Comparison of ENCODE assay signal across 25 mouse cellular contexts in the genomic region with DNA sequence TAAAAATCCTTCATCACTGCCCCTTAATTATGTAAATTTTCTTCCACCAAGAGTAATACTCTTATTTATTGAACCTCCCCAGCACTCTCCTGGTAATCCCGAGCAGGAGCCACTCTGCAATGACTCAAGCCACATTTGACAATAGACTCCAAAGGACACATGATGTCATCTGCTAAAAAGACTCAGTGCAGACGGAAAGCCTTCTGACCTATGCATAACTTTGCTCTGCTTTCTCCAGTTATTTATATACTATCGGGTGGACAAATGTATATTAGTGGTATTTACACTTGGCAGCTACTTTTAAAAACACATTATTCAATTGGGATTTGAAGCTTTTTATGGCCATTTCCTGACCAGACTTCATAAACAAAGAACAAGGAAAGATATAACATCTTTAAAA.
"Had no signal": no experiment of that assay in that cellular context is flagged by ENCODE, and none has a peak within 500 bp of the region (broad histone marks: within the 10 kb centered on the region; RNA-seq: fewer than 3 reads in every experiment).

No protein-coding gene starts in this region.

- H3K27ac ChIP-seq: gastrocnemius, adult 2 months; heart, embryonic 10.5 days; hindbrain, embryonic 10.5 days; hindbrain, embryonic 12.5 days; hindbrain, embryonic 14.5 days; intestine, embryonic 15.5 days; layer of hippocampus, adult 2 months; left cerebral cortex, adult 2 months; limb, embryonic 10.5 days; limb, embryonic 12.5 days; liver, embryonic 13.5 days had no signal

- H3K27me3 ChIP-seq: heart, embryonic 12.5 days; hindbrain, embryonic 12.5 days; intestine, embryonic 15.5 days; limb, embryonic 12.5 days; liver, embryonic 13.5 days had no signal

- H3K4me2 ChIP-seq: heart, embryonic 12.5 days; hindbrain, embryonic 12.5 days; hindbrain, embryonic 14.5 days; intestine, embryonic 15.5 days; limb, embryonic 12.5 days; liver, embryonic 11.5 days; liver, embryonic 13.5 days had no signal

- H3K4me1 ChIP-seq: heart, embryonic 10.5 days; heart, embryonic 12.5 days; hindbrain, embryonic 10.5 days; hindbrain, embryonic 12.5 days; intestine, embryonic 15.5 days; limb, embryonic 10.5 days; limb, embryonic 12.5 days; liver, embryonic 13.5 days had no signal

- H3K4me3 ChIP-seq: gastrocnemius, adult 2 months; heart, embryonic 10.5 days; heart, embryonic 12.5 days; hindbrain, embryonic 10.5 days; hindbrain, embryonic 12.5 days; intestine, embryonic 15.5 days; layer of hippocampus, adult 2 months; left cerebral cortex, adult 2 months; limb, embryonic 10.5 days; limb, embryonic 12.5 days; liver, embryonic 13.5 days had no signal

- H3K36me3 ChIP-seq: heart, embryonic 10.5 days; heart, embryonic 12.5 days; hindbrain, embryonic 10.5 days; hindbrain, embryonic 12.5 days; intestine, embryonic 15.5 days; limb, embryonic 10.5 days; limb, embryonic 12.5 days; liver, embryonic 13.5 days had no signal

- DNase-seq: gastrocnemius, adult 2 months; gastrocnemius, postnatal 10 days; gastrocnemius, postnatal 25 days; heart, adult 18-20 months; heart, postnatal 14 days; heart, postnatal 4 days; kidney, adult 9 months; kidney, postnatal 25 days; liver; liver, embryonic 13.5 days had no signal

- H3K9ac ChIP-seq: heart, embryonic 12.5 days; hindbrain, embryonic 12.5 days; hindbrain, embryonic 14.5 days; intestine, embryonic 15.5 days; limb, embryonic 12.5 days; liver, embryonic 13.5 days had no signal

- ATAC-seq: forebrain, embryonic 16.5 days; hindbrain, embryonic 16.5 days; inflammation-experienced regulatory T-cells, adult 6 months; intestine, embryonic 15.5 days; intestine, postnatal 0 days had no signal

- H3K9me3 ChIP-seq: heart, embryonic 10.5 days; heart, embryonic 12.5 days; hindbrain, embryonic 10.5 days; hindbrain, embryonic 12.5 days; intestine, embryonic 15.5 days; limb, embryonic 10.5 days; limb, embryonic 12.5 days; liver, embryonic 13.5 days had no signal
